Mouse (Mus musculus): ENCODE measurements around the gene Gm20388. TPM values are rescaled to one million over a fixed set of nuclear protein-coding genes. Genes with fewer than 3 reads are reported as not detected.
A peak's percentile ranks its signal among the peaks of the same experiment; 100 is the strongest.

Gm20388 gene
- total RNA-seq, 2 experiments from 2014 or later = 4.4 to 7.8 TPM

GRCm38 (mm10) chr8:120304097-120304496 lies 393.5 kb downstream of the Gm20388 start:
- no peak for DNase-seq (ENCODE audit: low spot score in 2 of 2)

GRCm38 (mm10) chr8:120305800-120306385 lies 395.3 kb downstream of the Gm20388 start:
- no peak for DNase-seq (ENCODE audit: low spot score in 2 of 2)

GRCm38 (mm10) chr8:120307103-120307502 lies 396.5 kb downstream of the Gm20388 start:
- DNase-seq (ENCODE audit: low spot score in 2 of 2) = no peak

- no peak for DNase-seq (ENCODE audit: low spot score in 2 of 2)
Measured at GRCm38 (mm10) chr8:120307528-120307927, 396.9 kb downstream of the Gm20388 start.

GRCm38 (mm10) chr8:120308131-120308530 lies 397.5 kb downstream of the Gm20388 start:
- DNase-seq (ENCODE audit: low spot score in 2 of 2) = no peak

- DNase-seq (ENCODE audit: low spot score in 2 of 2) = no peak
Measured at GRCm38 (mm10) chr8:120308553-120308952, 397.9 kb downstream of the Gm20388 start.

- DNase-seq (ENCODE audit: low spot score in 2 of 2) = peak in 1 of 2 experiments; percentile 36
Measured at GRCm38 (mm10) chr8:120309326-120309725, 398.7 kb downstream of the Gm20388 start.

- DNase-seq (ENCODE audit: low spot score in 2 of 2) = no peak
Measured at GRCm38 (mm10) chr8:120310063-120310462, 399.4 kb downstream of the Gm20388 start.

- no peak for DNase-seq (ENCODE audit: low spot score in 2 of 2)
Measured at GRCm38 (mm10) chr8:120312452-120312851, 401.8 kb downstream of the Gm20388 start.

GRCm38 (mm10) chr8:120313674-120314073 lies 403.0 kb downstream of the Gm20388 start:
- DNase-seq (ENCODE audit: low spot score in 2 of 2) = no peak

GRCm38 (mm10) chr8:120314932-120315331 lies 404.3 kb downstream of the Gm20388 start:
- DNase-seq (ENCODE audit: low spot score in 2 of 2) = no peak

- DNase-seq (ENCODE audit: low spot score in 2 of 2) = no peak
Measured at GRCm38 (mm10) chr8:120315644-120316043, 405.0 kb downstream of the Gm20388 start.

GRCm38 (mm10) chr8:120316707-120317106 lies 406.1 kb downstream of the Gm20388 start:
- no peak for DNase-seq (ENCODE audit: low spot score in 2 of 2)

GRCm38 (mm10) chr8:120317118-120317824 lies 406.6 kb downstream of the Gm20388 start:
- DNase-seq (ENCODE audit: low spot score in 2 of 2) = peak in 1 of 2 experiments; percentile 44

GRCm38 (mm10) chr8:120318476-120318991 lies 407.9 kb downstream of the Gm20388 start:
- no peak for DNase-seq (ENCODE audit: low spot score in 2 of 2)

GRCm38 (mm10) chr8:120319449-120319848 lies 408.8 kb downstream of the Gm20388 start:
- DNase-seq (ENCODE audit: low spot score in 2 of 2) = peak; percentile 72

- DNase-seq (ENCODE audit: low spot score in 2 of 2) = no peak
Measured at GRCm38 (mm10) chr8:120320146-120320545, 409.5 kb downstream of the Gm20388 start.

- no peak for DNase-seq (ENCODE audit: low spot score in 2 of 2)
Measured at GRCm38 (mm10) chr8:120321724-120322123, 411.1 kb downstream of the Gm20388 start.

- DNase-seq (ENCODE audit: low spot score in 2 of 2) = peak; percentile 45 to 47
Measured at GRCm38 (mm10) chr8:120322956-120323448, 412.4 kb downstream of the Gm20388 start.

- DNase-seq (ENCODE audit: low spot score in 2 of 2) = no peak
Measured at GRCm38 (mm10) chr8:120324555-120324954, 413.9 kb downstream of the Gm20388 start.

GRCm38 (mm10) chr8:120325172-120325767 lies 414.6 kb downstream of the Gm20388 start:
- DNase-seq (ENCODE audit: low spot score in 2 of 2) = no peak

GRCm38 (mm10) chr8:120327131-120327554 lies 416.5 kb downstream of the Gm20388 start:
- no peak for DNase-seq (ENCODE audit: low spot score in 2 of 2)
